Mouse (Mus musculus): ENCODE results near the gene Cemip2.
"Not testable (repeated sequence)": the region's sequence is repeated elsewhere in the genome, so short reads cannot be mapped to it uniquely, and the experiment has no call there.

The Cemip2 gene

GRCm38 (mm10) chr19:21865242-21866055, 87.3 kb downstream of the Cemip2 start:
- no peak for DNase-seq (ENCODE audit: low spot score in 2 of 2)

GRCm38 (mm10) chr19:21866094-21866493, 88.0 kb downstream of the Cemip2 start:
- DNase-seq (ENCODE audit: low spot score in 2 of 2) = no peak

- not testable (repeated sequence) for DNase-seq (ENCODE audit: low spot score in 2 of 2)
Observed at GRCm38 (mm10) chr19:21866756-21867155, 88.6 kb downstream of the Cemip2 start.

GRCm38 (mm10) chr19:21868471-21868870, 90.3 kb downstream of the Cemip2 start:
- no peak for DNase-seq (ENCODE audit: low spot score in 2 of 2)

GRCm38 (mm10) chr19:21882110-21882940, 104.2 kb downstream of the Cemip2 start:
- no peak for DNase-seq (ENCODE audit: low spot score in 2 of 2)

GRCm38 (mm10) chr19:21883053-21883452, 104.9 kb downstream of the Cemip2 start:
- DNase-seq (ENCODE audit: low spot score in 2 of 2) = no peak

GRCm38 (mm10) chr19:21883922-21884321, 105.8 kb downstream of the Cemip2 start:
- no peak for DNase-seq (ENCODE audit: low spot score in 2 of 2)

- no peak for DNase-seq (ENCODE audit: low spot score in 2 of 2)
Observed at GRCm38 (mm10) chr19:21884385-21884784, 106.2 kb downstream of the Cemip2 start.

GRCm38 (mm10) chr19:21886166-21886657, 108.1 kb downstream of the Cemip2 start:
- DNase-seq (ENCODE audit: low spot score in 2 of 2) = no peak

- DNase-seq (ENCODE audit: low spot score in 2 of 2) = no peak
Observed at GRCm38 (mm10) chr19:21890699-21891098, 112.6 kb downstream of the Cemip2 start.

GRCm38 (mm10) chr19:21894792-21895191, 116.7 kb downstream of the Cemip2 start:
- DNase-seq (ENCODE audit: low spot score in 2 of 2) = no peak

- no peak for DNase-seq (ENCODE audit: low spot score in 2 of 2)
Observed at GRCm38 (mm10) chr19:21895540-21895939, 117.4 kb downstream of the Cemip2 start.

GRCm38 (mm10) chr19:21897122-21897827, 119.1 kb downstream of the Cemip2 start:
- no peak for DNase-seq (ENCODE audit: low spot score in 2 of 2)

GRCm38 (mm10) chr19:21898015-21898939, 120.1 kb downstream of the Cemip2 start:
- DNase-seq (ENCODE audit: low spot score in 2 of 2) = no peak
